Mouse (Mus musculus): ENCODE results near the gene Sdhc.

GRCm38 (mm10) chr1:171156644-171157043 lies 6.2 kb upstream of the Sdhc start:
- TF ChIP-seq CTCF (IDR thresholded peaks at IDR 0.05; ENCODE audit: borderline replicate concordance, extremely low read depth, insufficient read depth, insufficient read length), result no peak
- no peak for TF ChIP-seq POLR2A (IDR thresholded peaks at IDR 0.05; ENCODE audit: borderline replicate concordance, extremely low read depth, insufficient read depth, insufficient read length, poor library complexity, severe bottlenecking)

Data from brain, embryonic 14.5 days (tissue).